Mouse (Mus musculus): ENCODE data around the gene Klf3. TPM values are rescaled to one million over a fixed set of nuclear protein-coding genes. Genes with fewer than 3 reads are reported as not detected.
"Not testable (repeated sequence)": the region's sequence is repeated elsewhere in the genome, so short reads cannot be mapped to it uniquely, and the experiment has no call there.

The Klf3 gene
- polyA plus RNA-seq, 1 experiment from 2014 or later: 58.3 TPM

DNA sequence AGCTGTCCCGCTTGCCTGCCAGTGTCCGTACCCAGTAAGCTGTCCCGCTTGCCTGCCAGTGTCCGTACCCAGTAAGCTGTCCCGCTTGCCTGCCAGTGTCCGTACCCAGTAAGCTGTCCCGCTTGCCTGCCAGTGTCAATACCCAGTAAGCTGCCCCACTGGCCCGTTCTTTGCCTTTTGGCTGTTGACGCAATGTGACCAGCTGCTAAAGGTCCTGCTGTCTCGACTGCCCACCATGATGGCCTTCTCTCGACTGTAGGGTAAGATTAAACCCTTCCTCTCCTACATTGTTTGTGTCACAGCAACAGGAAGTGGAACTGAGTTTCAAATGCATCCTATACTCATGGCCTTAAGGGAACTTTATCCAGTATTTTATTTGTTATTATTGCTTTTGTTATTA, 78.8 kb downstream of the Klf3 start:
- not testable (repeated sequence) for H3K4me2 ChIP-seq; H3K9me3 ChIP-seq; H3K27me3 ChIP-seq; ATAC-seq (ENCODE audit: insufficient number of reproducible peaks, insufficient read depth, low FRiP score, low TSS enrichment, low read depth); H3K36me3 ChIP-seq; H3K9ac ChIP-seq; H3K27ac ChIP-seq; H3K4me3 ChIP-seq
- H3K4me1 ChIP-seq: peaks cover 31% of the 10 kb centered on the region
- WGBS: 82% methylated on average over 9 of the region's 11 CpGs

Other genes starting within 250 kb of the Klf3 start
- gene Tlr1, start 130.2 kb downstream of the Klf3 start, polyA plus RNA-seq (2015; fragmentation: Nextera tagmentation; extraction: Ambion mirVana): 0.72 and 0.76 TPM in 2 replicates
- gene Tlr6, start 156.7 kb downstream of the Klf3 start, polyA plus RNA-seq (2015; fragmentation: Nextera tagmentation; extraction: Ambion mirVana): 0.85 and 1.3 TPM in 2 replicates
- 42.8 and 46.5 TPM in 2 replicates for gene Fam114a1, start 166.7 kb downstream of the Klf3 start, polyA plus RNA-seq (2015; fragmentation: Nextera tagmentation; extraction: Ambion mirVana)

All from embryonic facial prominence, embryonic 13.5 days (tissue).